Mouse (Mus musculus) heart, embryonic 15.5 days (tissue): ENCODE measurements around the gene Mrpl46. TPM values are rescaled to one million over a fixed set of nuclear protein-coding genes. Genes with fewer than 3 reads are reported as not detected.
A peak's percentile ranks its signal among the peaks of the same experiment; 100 is the strongest.

Experiments used
- ATAC-seq: fragments of 200-750 bp; cut with Nextera tagmentation; replicated peaks from 2 replicates; pipeline ENCODE4 v1.8.0; 2017; ENCODE audit warnings: low read depth, moderate TSS enrichment; ENCODE audit not compliant: insufficient number of reproducible peaks, insufficient read depth, low FRiP score
- H3K27ac ChIP-seq: fragments of 300-500 bp; sonication (generic); 2 replicates; pipeline ENCODE4 v1.5.1; 2015; ENCODE audit warnings: mild to moderate bottlenecking, inconsistent platforms
- H3K27me3 ChIP-seq: fragments of 300-500 bp; sonication (generic); 2 replicates; pipeline ENCODE4 v1.6.1; 2015; ENCODE audit warnings: inconsistent platforms
- H3K36me3 ChIP-seq: fragments of 300-500 bp; sonication (generic); 2 replicates; pipeline ENCODE4 v1.6.1; 2015; ENCODE audit warnings: mild to moderate bottlenecking, inconsistent platforms
- H3K4me1 ChIP-seq: fragments of 300-500 bp; sonication (generic); replicated peaks from 2 replicates; pipeline ENCODE4 v1.6.1; 2015; ENCODE audit warnings: inconsistent platforms
- H3K4me2 ChIP-seq: fragments of 300-500 bp; sonication (generic); 2 replicates; pipeline ENCODE4 v1.6.1; 2015; ENCODE audit warnings: inconsistent platforms, mild to moderate bottlenecking, moderate library complexity
- H3K4me3 ChIP-seq: fragments of 300-500 bp; sonication (generic); 2 replicates; pipeline ENCODE4 v1.5.1; 2015; ENCODE audit warnings: mild to moderate bottlenecking, inconsistent platforms
- H3K9ac ChIP-seq: fragments of 300-500 bp; sonication (generic); 2 replicates; pipeline ENCODE4 v1.6.1; 2015; ENCODE audit warnings: mild to moderate bottlenecking, inconsistent platforms
- H3K9me3 ChIP-seq: fragments of 300-500 bp; sonication (generic); replicated peaks from 2 replicates; pipeline ENCODE4 v1.6.1; 2016; ENCODE audit warnings: inconsistent platforms
- WGBS: fragments of 180-500 bp; shearing (Covaris S2); methylation state at CpG from one replicate; pipeline ENCODE4 v1.1.7; 2015; ENCODE audit warnings: mixed read lengths; 5-methylcytosine and 5-hydroxymethylcytosine counted together
- polyA plus RNA-seq: library from polyadenylated mRNA; unstranded; fragments of >200 nt; fragmentation: Nextera tagmentation; extraction: Ambion mirVana; gene quantifications from 2 replicates; pipeline ENCODE4 v1.2.1, GENCODE M21; 2015

Gene Mrpl46
- 53.1 and 56.4 TPM in 2 replicates for polyA plus RNA-seq

- peak within 1 kb of the TSS; percentile 81 for H3K4me2 ChIP-seq
- peaks cover 18% of the 10 kb centered on the region for H3K4me1 ChIP-seq
- H3K36me3 ChIP-seq: peaks cover 25% of the 10 kb centered on the region
- H3K27ac ChIP-seq: peak within 1 kb of the TSS; percentile 44
- WGBS: under 1% methylated on average over 44 of the region's 44 CpGs
- H3K4me3 ChIP-seq: peak within 1 kb of the TSS; percentile 95
- ATAC-seq: peak; percentile 96
- no peaks in the 10 kb centered on the region for H3K9me3 ChIP-seq
- no peaks in the 10 kb centered on the region for H3K27me3 ChIP-seq
- peak within 1 kb of the TSS; percentile 85 for H3K9ac ChIP-seq
Observed at GRCm38 (mm10) chr7:78782639-78783581, at the start of gene Mrpl46, which contains the start of gene Mrps11. Gene Mrpl46 (minus strand): TSS chr7:78783531. Gene Mrps11 (plus strand): TSS chr7:78783119.

- WGBS: 82% methylated on average over 14 of the region's 14 CpGs
- ATAC-seq: no peak
- Histone ChIP-seq H3K4me2 (no peak overlapping the region), H3K4me1 (0 out of 2 replicates have a peak, but pooled peaks cover 2% of the 10 kb centered on the region), H3K9me3 (no peaks in the 10 kb centered on the region), H3K9ac (no peak overlapping the region), H3K27ac (no peak overlapping the region), H3K36me3 (peaks cover 25% of the 10 kb centered on the region), H3K4me3 (no peak overlapping the region), H3K27me3 (no peaks in the 10 kb centered on the region)
Observed at GRCm38 (mm10) chr7:78827749-78828362, 44.5 kb upstream of the Mrpl46 start.

GRCm38 (mm10) chr7:78826682-78827385 lies 43.5 kb upstream of the Mrpl46 start:
- H3K36me3 ChIP-seq: peaks cover 34% of the 10 kb centered on the region
- 0 out of 2 replicates have a peak, but pooled peaks cover 2% of the 10 kb centered on the region for H3K4me1 ChIP-seq
- no peaks in the 10 kb centered on the region for H3K9me3 ChIP-seq
- 54% methylated on average over 9 of the region's 9 CpGs for WGBS
- H3K27me3 ChIP-seq: no peaks in the 10 kb centered on the region
- no peak overlapping the region; the same call in 1 of the 2 replicates for H3K27ac ChIP-seq
- no peak for ATAC-seq
- no peak overlapping the region for H3K4me2 ChIP-seq
- no peak overlapping the region for H3K4me3 ChIP-seq
- no peak overlapping the region for H3K9ac ChIP-seq

GRCm38 (mm10) chr7:78818336-78818735 lies 35.0 kb upstream of the Mrpl46 start:
- no peaks in the 10 kb centered on the region for H3K9me3 ChIP-seq
- WGBS: 57% methylated on average over 12 of the region's 12 CpGs
- no peaks in the 10 kb centered on the region for H3K4me1 ChIP-seq
- H3K27ac ChIP-seq: no peak overlapping the region
- H3K9ac ChIP-seq: no peak overlapping the region
- no peak overlapping the region for H3K4me2 ChIP-seq
- peaks cover 11% of the 10 kb centered on the region; the same call in 1 of the 2 replicates for H3K36me3 ChIP-seq
- ATAC-seq: no peak
- no peaks in the 10 kb centered on the region for H3K27me3 ChIP-seq
- H3K4me3 ChIP-seq: no peak overlapping the region

GRCm38 (mm10) chr7:78814766-78815165 lies 31.4 kb upstream of the Mrpl46 start:
- H3K4me1 ChIP-seq: no peaks in the 10 kb centered on the region
- no peak overlapping the region for H3K4me2 ChIP-seq
- no peak overlapping the region for H3K27ac ChIP-seq
- no peak for ATAC-seq
- no peak overlapping the region for H3K4me3 ChIP-seq
- no peaks in the 10 kb centered on the region for H3K36me3 ChIP-seq
- no peak overlapping the region for H3K9ac ChIP-seq
- no peaks in the 10 kb centered on the region for H3K9me3 ChIP-seq
- no peaks in the 10 kb centered on the region for H3K27me3 ChIP-seq

GRCm38 (mm10) chr7:78813791-78814190 lies 30.5 kb upstream of the Mrpl46 start:
- H3K27me3 ChIP-seq: no peaks in the 10 kb centered on the region
- H3K4me2 ChIP-seq: no peak overlapping the region
- H3K9me3 ChIP-seq: no peaks in the 10 kb centered on the region
- H3K9ac ChIP-seq: no peak overlapping the region
- no peaks in the 10 kb centered on the region for H3K36me3 ChIP-seq
- ATAC-seq: no peak
- 84% methylated on average over 6 of the region's 6 CpGs for WGBS
- no peak overlapping the region for H3K27ac ChIP-seq
- H3K4me3 ChIP-seq: no peak overlapping the region
- H3K4me1 ChIP-seq: no peaks in the 10 kb centered on the region

- H3K27me3 ChIP-seq: no peaks in the 10 kb centered on the region
- no peaks in the 10 kb centered on the region for H3K4me1 ChIP-seq
- no peak overlapping the region for H3K27ac ChIP-seq
- no peak overlapping the region for H3K9ac ChIP-seq
- 65% methylated on average over 4 of the region's 4 CpGs for WGBS
- no peak for ATAC-seq
- no peak overlapping the region for H3K4me3 ChIP-seq
- no peaks in the 10 kb centered on the region for H3K9me3 ChIP-seq
- no peak overlapping the region for H3K4me2 ChIP-seq
- H3K36me3 ChIP-seq: no peaks in the 10 kb centered on the region
Observed at GRCm38 (mm10) chr7:78807192-78807591, 23.9 kb upstream of the Mrpl46 start.

GRCm38 (mm10) chr7:78803841-78804240 lies 20.5 kb upstream of the Mrpl46 start:
- no peaks in the 10 kb centered on the region for H3K4me1 ChIP-seq
- no peak overlapping the region for H3K4me3 ChIP-seq
- peaks cover 9% of the 10 kb centered on the region for H3K27me3 ChIP-seq
- H3K9ac ChIP-seq: no peak overlapping the region
- ATAC-seq: no peak; the same call in 1 of the 2 replicates
- no peaks in the 10 kb centered on the region for H3K36me3 ChIP-seq
- H3K4me2 ChIP-seq: no peak overlapping the region
- H3K27ac ChIP-seq: no peak overlapping the region
- no peaks in the 10 kb centered on the region for H3K9me3 ChIP-seq
- 64% methylated on average over 3 of the region's 3 CpGs for WGBS

- H3K27me3 ChIP-seq: peaks cover 23% of the 10 kb centered on the region
- no peaks in the 10 kb centered on the region for H3K36me3 ChIP-seq
- ATAC-seq: no peak
Observed at GRCm38 (mm10) chr7:78799730-78800496, 16.6 kb upstream of the Mrpl46 start.

GRCm38 (mm10) chr7:78797843-78798455 lies 14.6 kb upstream of the Mrpl46 start:
- Histone ChIP-seq H3K4me3 (no peak overlapping the region), H3K9ac (no peak overlapping the region), H3K9me3 (no peaks in the 10 kb centered on the region), H3K4me1 (peaks cover 21% of the 10 kb centered on the region), H3K4me2 (no peak overlapping the region), H3K36me3 (peaks cover 2% of the 10 kb centered on the region), H3K27ac (no peak overlapping the region), H3K27me3 (peaks cover 23% of the 10 kb centered on the region)
- ATAC-seq: no peak
- 55% methylated on average over 8 of the region's 9 CpGs for WGBS

More at GRCm38 (mm10) chr7:78799730-78800496, 16.6 kb upstream of the Mrpl46 start:
- Histone ChIP-seq H3K4me2 (no peak overlapping the region), H3K27ac (no peak overlapping the region), H3K9me3 (no peaks in the 10 kb centered on the region), H3K4me1 (peaks cover 9% of the 10 kb centered on the region), H3K4me3 (no peak overlapping the region), H3K9ac (no peak overlapping the region)
- 67% methylated on average over 9 of the region's 9 CpGs for WGBS
